Mouse (Mus musculus): ENCODE results near the gene Qars.
A peak's percentile ranks its signal among the peaks of the same experiment; 100 is the strongest.

Gene Qars

GRCm38 (mm10) chr9:108531496-108531895 lies 24.0 kb downstream of the Qars start:
- DNase-seq (ENCODE audit: low spot score) = no peak

GRCm38 (mm10) chr9:108540846-108541245 lies 33.3 kb downstream of the Qars start:
- DNase-seq (ENCODE audit: low spot score) = no peak

- no peak for DNase-seq (ENCODE audit: low spot score)
These were observed 38.5 kb downstream of the Qars start for GRCm38 (mm10) chr9:108545986-108546385.

GRCm38 (mm10) chr9:108546875-108547274 lies 39.4 kb downstream of the Qars start:
- no peak for DNase-seq (ENCODE audit: low spot score)

- DNase-seq (ENCODE audit: low spot score) = no peak
These were observed 51.7 kb downstream of the Qars start for GRCm38 (mm10) chr9:108559169-108559568.

GRCm38 (mm10) chr9:108560227-108560841 lies 52.8 kb downstream of the Qars start, which contains the start of gene Impdh2:
Gene Impdh2, plus strand, starts transcription at chr9:108560286.
- peak; percentile 87 for DNase-seq (ENCODE audit: low spot score)

- DNase-seq (ENCODE audit: low spot score) = no peak
These were observed 56.2 kb downstream of the Qars start for GRCm38 (mm10) chr9:108563671-108564070.

- DNase-seq (ENCODE audit: low spot score) = no peak
These were observed 56.6 kb downstream of the Qars start for GRCm38 (mm10) chr9:108564131-108564530.
